Mouse (Mus musculus) kidney, adult 2 months (tissue): ENCODE data around the gene Fam174b. TPM values are rescaled to one million over a fixed set of nuclear protein-coding genes. Genes with fewer than 3 reads are reported as not detected.

Experiments
- DNase-seq: peaks from one replicate; pipeline ENCODE4 v3.0.0; 2021
- H3K27ac ChIP-seq: fragments of 200-500 bp; 2 replicates; pipeline ENCODE4 v1.5.1; 2012; ENCODE audit warnings: low read depth, low read length, control low read depth, inconsistent platforms; ENCODE audit not compliant: insufficient read depth
- H3K27me3 ChIP-seq: fragments of 200-500 bp; replicated peaks from 2 replicates; pipeline ENCODE4 v1.6.1; 2012; ENCODE audit warnings: mild to moderate bottlenecking, moderate library complexity, low read length, inconsistent platforms; ENCODE audit not compliant: control insufficient read depth, insufficient read depth
- H3K36me3 ChIP-seq: fragments of 200-500 bp; 2 replicates; pipeline ENCODE4 v1.6.1; 2012; ENCODE audit warnings: mild to moderate bottlenecking, moderate library complexity, low read length, inconsistent platforms; ENCODE audit not compliant: control insufficient read depth, insufficient read depth
- H3K4me1 ChIP-seq: fragments of 200-500 bp; 2 replicates; pipeline ENCODE4 v1.6.1; 2011; ENCODE audit warnings: low read length; ENCODE audit not compliant: control insufficient read depth, insufficient read depth
- H3K4me3 ChIP-seq: fragments of 200-500 bp; 2 replicates; pipeline ENCODE4 v1.5.1; 2011; ENCODE audit warnings: mild to moderate bottlenecking, low read depth, low read length, control low read depth; ENCODE audit not compliant: insufficient read depth
- CTCF ChIP-seq: fragments of 200-500 bp; conservative IDR thresholded peaks from 2 replicates; pipeline ENCODE4 v1.5.1; 2011; ENCODE audit warnings: low read depth, mild to moderate bottlenecking, control low read depth, low read length, moderate library complexity, mixed read lengths; ENCODE audit not compliant: insufficient read depth, insufficient read length
- POLR2A ChIP-seq: fragments of 200-500 bp; IDR thresholded peaks from one replicate; pipeline ENCODE4 v1.6.1; 2011; ENCODE audit warnings: low read depth, low read length, control low read depth
- WGBS: fragments of 180-500 bp; shearing (Covaris S2); methylation state at CpG from one replicate; pipeline ENCODE4 v1.1.7; 2018; 5-methylcytosine and 5-hydroxymethylcytosine counted together
- polyA plus RNA-seq: library from polyadenylated mRNA; depleted of rRNA; stranded (reverse); fragments of >200 nt; gene quantifications from 2 replicates; pipeline ENCODE4 v1.2.3, GENCODE M21; 2012; rRNA removed

Fam174b gene
- polyA plus RNA-seq, 1 experiment = 17.1 TPM

DNA sequence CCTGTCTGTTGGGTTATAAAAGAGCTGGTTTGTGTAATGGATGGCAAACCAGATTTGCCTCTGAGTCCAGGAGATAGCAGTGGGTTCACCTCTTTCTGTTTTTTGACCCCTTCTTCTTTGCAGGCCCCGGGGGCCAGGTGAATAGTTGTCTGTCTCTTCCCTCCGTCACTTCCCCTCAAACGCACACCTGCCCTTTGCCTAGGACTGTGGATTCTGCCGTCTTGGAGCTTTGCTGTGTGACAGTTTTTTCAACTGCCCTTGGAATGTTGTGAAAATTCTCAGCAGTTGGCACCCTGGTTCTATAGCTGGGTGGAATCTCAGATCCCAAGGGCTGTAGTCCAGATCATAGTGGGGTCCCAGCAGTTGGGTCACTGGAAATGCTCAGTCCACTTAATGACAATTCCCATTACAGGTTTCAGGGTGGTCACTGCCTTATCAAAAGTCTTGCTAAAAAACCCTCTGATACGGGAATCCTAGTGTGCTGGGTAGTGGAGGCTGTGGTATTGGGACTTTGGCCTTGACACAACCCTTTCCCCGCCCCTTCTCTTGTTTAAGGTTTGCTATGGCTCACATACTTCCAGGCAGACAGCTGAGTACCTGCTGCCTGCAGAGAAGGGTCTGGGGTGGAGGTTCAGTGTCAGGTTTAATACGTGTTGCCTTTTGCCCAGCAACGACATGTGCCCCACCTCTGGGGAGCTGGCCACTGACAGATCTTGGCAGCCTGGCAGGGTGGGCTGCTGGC lies 76.3 kb downstream of the Fam174b start:
- Histone ChIP-seq H3K27ac (no peak overlapping the region), H3K4me1 (no peaks in the 10 kb centered on the region), H3K27me3 (no peaks in the 10 kb centered on the region), H3K36me3 (no peaks in the 10 kb centered on the region), H3K4me3 (no peak overlapping the region)
- WGBS = 65% methylated on average over 8 of the region's 8 CpGs
- TF ChIP-seq POLR2A = no peak
- TF ChIP-seq CTCF = no peak
- no peak for DNase-seq

DNA sequence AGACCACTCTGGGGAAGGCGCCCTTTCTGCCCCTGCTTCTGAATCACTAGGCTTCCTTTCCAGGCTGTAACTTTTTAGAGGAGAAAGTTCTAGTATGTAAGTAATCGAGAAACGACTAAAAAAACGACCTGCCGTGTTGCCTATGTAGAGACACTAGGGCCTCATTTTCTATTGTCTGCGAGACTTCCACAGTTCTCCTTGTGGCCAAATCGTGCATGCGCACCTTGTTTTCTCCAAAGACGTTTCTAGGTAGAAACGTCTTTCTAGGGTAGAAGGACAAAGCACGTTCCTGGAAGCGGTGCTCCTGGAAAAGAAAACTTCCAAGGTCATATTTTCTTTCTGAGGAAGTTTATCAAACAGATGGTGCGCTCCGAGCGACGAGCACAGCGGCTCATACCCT lies 79.3 kb downstream of the Fam174b start:
- DNase-seq = no peak
- 87% methylated on average over 17 of the region's 17 CpGs for WGBS
- H3K27ac ChIP-seq = no peak overlapping the region

More for the DNA sequence above, 79.3 kb downstream of the Fam174b start:
- Histone ChIP-seq H3K27me3 (no peaks in the 10 kb centered on the region), H3K36me3 (no peaks in the 10 kb centered on the region), H3K4me3 (no peak overlapping the region), H3K4me1 (no peaks in the 10 kb centered on the region)
- no peak for TF ChIP-seq POLR2A
- TF ChIP-seq CTCF = no peak

Other genes starting within 250 kb of the Fam174b start
- 33.9 and 36.9 TPM in 2 replicates for gene Chd2, start 198.5 kb upstream of the Fam174b start, polyA plus RNA-seq